Mouse (Mus musculus) limb, embryonic 12.5 days (tissue): ENCODE results near the gene A2m. TPM values are rescaled to one million over a fixed set of nuclear protein-coding genes. Genes with fewer than 3 reads are reported as not detected.

Experiments used
- ATAC-seq: fragments of 200-750 bp; cut with Nextera tagmentation; 2 replicates; pipeline ENCODE4 v1.8.0; 2017; ENCODE audit warnings: low read depth, moderate TSS enrichment; ENCODE audit not compliant: insufficient number of reproducible peaks, insufficient read depth, low FRiP score, low TSS enrichment
- H3K27ac ChIP-seq: fragments of 300-500 bp; sonication (generic); 2 replicates; pipeline ENCODE4 v1.5.1; 2016; ENCODE audit warnings: mild to moderate bottlenecking, moderate library complexity
- H3K27me3 ChIP-seq: fragments of 300-500 bp; sonication (generic); 2 replicates; pipeline ENCODE4 v1.6.1; 2016; ENCODE audit warnings: mild to moderate bottlenecking, moderate library complexity
- H3K36me3 ChIP-seq: fragments of 300-500 bp; sonication (generic); 2 replicates; pipeline ENCODE4 v1.6.1; 2016; ENCODE audit warnings: mild to moderate bottlenecking, moderate library complexity
- H3K4me1 ChIP-seq: fragments of 300-500 bp; sonication (generic); replicated peaks from 2 replicates; pipeline ENCODE4 v1.6.1; 2016
- H3K4me2 ChIP-seq: fragments of 300-500 bp; sonication (generic); 2 replicates; pipeline ENCODE4 v1.6.1; 2016; ENCODE audit warnings: mild to moderate bottlenecking, moderate library complexity
- H3K4me3 ChIP-seq: fragments of 300-500 bp; sonication (generic); replicated peaks from 2 replicates; pipeline ENCODE4 v1.5.1; 2016; ENCODE audit warnings: mild to moderate bottlenecking
- H3K9ac ChIP-seq: fragments of 300-500 bp; sonication (generic); replicated peaks from 2 replicates; pipeline ENCODE4 v1.6.1; 2016; ENCODE audit warnings: mild to moderate bottlenecking, moderate library complexity
- H3K9me3 ChIP-seq: fragments of 300-500 bp; sonication (generic); 2 replicates; pipeline ENCODE4 v1.6.1; 2016; ENCODE audit warnings: mild to moderate bottlenecking, moderate library complexity
- WGBS: fragments of 180-500 bp; shearing (Covaris S2); methylation state at CpG from one replicate; pipeline ENCODE4 v1.1.7; 2016; 5-methylcytosine and 5-hydroxymethylcytosine counted together
- polyA plus RNA-seq: library from polyadenylated mRNA; unstranded; fragments of >200 nt; fragmentation: Nextera tagmentation; extraction: Ambion mirVana; gene quantifications from 2 replicates; pipeline ENCODE4 v1.2.1, GENCODE M21; 2016

A2m gene
- polyA plus RNA-seq, result 3.4 and 3.9 TPM in 2 replicates

DNA sequence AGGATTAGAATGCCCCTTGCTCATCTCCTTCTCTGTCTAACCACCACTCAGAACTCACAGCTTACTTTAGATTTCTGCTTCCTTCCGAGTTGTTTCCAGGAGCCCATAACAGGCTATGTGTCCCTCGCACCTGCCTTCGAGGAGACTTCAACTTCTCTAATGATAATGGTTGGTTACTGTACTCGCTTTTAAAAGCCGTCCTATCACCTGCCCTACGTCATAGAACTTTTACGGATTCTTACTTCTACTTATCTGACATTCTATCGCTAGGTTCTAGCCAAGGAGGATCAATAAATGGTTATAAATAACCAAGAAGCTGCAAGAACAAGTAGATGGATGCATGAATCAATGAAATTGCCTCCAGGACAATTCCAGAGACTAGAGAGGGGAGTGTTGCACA lies at the start of gene A2m:
TSS of gene A2m (plus strand) at position 301 of the 400 bp plus-strand sequence.
- no peaks in the 10 kb centered on the region for H3K27me3 ChIP-seq
- 0 out of 2 replicates have a peak within 1 kb of the TSS, but pooled peaks have one; percentile 4 for H3K27ac ChIP-seq
- H3K36me3 ChIP-seq, result no peaks in the 10 kb centered on the region
- no peak for ATAC-seq
- peak within 1 kb of the TSS; percentile 45 for H3K4me2 ChIP-seq
- no peaks in the 10 kb centered on the region for H3K9me3 ChIP-seq
- WGBS, result 87% methylated on average over 8 of the region's 8 CpGs
- peak within 1 kb of the TSS; percentile 21 for H3K4me3 ChIP-seq
- no peak within 1 kb of the TSS; the same call in 1 of the 2 replicates for H3K9ac ChIP-seq
- H3K4me1 ChIP-seq, result no peaks in the 10 kb centered on the region

GRCm38 (mm10) chr6:121590131-121590530 lies 45.0 kb upstream of the A2m start:
- no peaks in the 10 kb centered on the region for H3K4me1 ChIP-seq
- H3K9me3 ChIP-seq, result no peaks in the 10 kb centered on the region
- H3K4me3 ChIP-seq, result no peak overlapping the region
- no peak for ATAC-seq
- H3K27me3 ChIP-seq, result no peaks in the 10 kb centered on the region
- no peak overlapping the region for H3K27ac ChIP-seq
- H3K9ac ChIP-seq, result no peak overlapping the region
- H3K4me2 ChIP-seq, result no peak overlapping the region
- 40% methylated on average over 1 of the region's 1 CpGs for WGBS
- H3K36me3 ChIP-seq, result no peaks in the 10 kb centered on the region

- Histone ChIP-seq H3K36me3 (no peaks in the 10 kb centered on the region), H3K9me3 (no peaks in the 10 kb centered on the region), H3K9ac (no peak overlapping the region), H3K4me1 (no peaks in the 10 kb centered on the region), H3K4me3 (no peak overlapping the region), H3K27me3 (no peaks in the 10 kb centered on the region), H3K27ac (no peak overlapping the region), H3K4me2 (no peak overlapping the region)
- 76% methylated on average over 1 of the region's 1 CpGs for WGBS
- no peak for ATAC-seq
These were observed 34.2 kb upstream of the A2m start for GRCm38 (mm10) chr6:121600927-121601326.

- ATAC-seq, result no peak
- Histone ChIP-seq H3K4me3 (no peak overlapping the region), H3K27me3 (no peaks in the 10 kb centered on the region), H3K27ac (no peak overlapping the region; the same call in 1 of the 2 replicates), H3K4me1 (no peaks in the 10 kb centered on the region), H3K9ac (no peak overlapping the region), H3K9me3 (no peaks in the 10 kb centered on the region), H3K4me2 (no peak overlapping the region), H3K36me3 (no peaks in the 10 kb centered on the region)
These were observed 27.3 kb upstream of the A2m start for GRCm38 (mm10) chr6:121607861-121608260.

GRCm38 (mm10) chr6:121611796-121612195 lies 23.4 kb upstream of the A2m start:
- ATAC-seq, result no peak
- Histone ChIP-seq H3K36me3 (no peaks in the 10 kb centered on the region), H3K9ac (no peak overlapping the region), H3K4me1 (no peaks in the 10 kb centered on the region), H3K9me3 (no peaks in the 10 kb centered on the region), H3K4me2 (no peak overlapping the region), H3K27me3 (no peaks in the 10 kb centered on the region), H3K4me3 (no peak overlapping the region), H3K27ac (no peak overlapping the region)
- 48% methylated on average over 3 of the region's 3 CpGs for WGBS

GRCm38 (mm10) chr6:121617476-121617875 lies 17.7 kb upstream of the A2m start:
- H3K4me3 ChIP-seq, result no peak overlapping the region
- no peak overlapping the region for H3K9ac ChIP-seq
- no peaks in the 10 kb centered on the region for H3K27me3 ChIP-seq
- H3K4me2 ChIP-seq, result no peak overlapping the region
- no peaks in the 10 kb centered on the region for H3K9me3 ChIP-seq
- no peak for ATAC-seq
- H3K36me3 ChIP-seq, result no peaks in the 10 kb centered on the region
- 20% methylated on average over 3 of the region's 3 CpGs for WGBS
- no peaks in the 10 kb centered on the region; the same call in 1 of the 2 replicates for H3K4me1 ChIP-seq
- H3K27ac ChIP-seq, result no peak overlapping the region

GRCm38 (mm10) chr6:121622525-121622924 lies 12.7 kb upstream of the A2m start:
- no peak for ATAC-seq
- no peaks in the 10 kb centered on the region for H3K27me3 ChIP-seq
- no peaks in the 10 kb centered on the region for H3K36me3 ChIP-seq
- H3K9me3 ChIP-seq, result no peaks in the 10 kb centered on the region
- H3K4me1 ChIP-seq, result no peaks in the 10 kb centered on the region; the same call in 1 of the 2 replicates
- no peak overlapping the region for H3K27ac ChIP-seq
- no peak overlapping the region for H3K4me3 ChIP-seq
- no peak overlapping the region for H3K4me2 ChIP-seq
- WGBS, result 72% methylated on average over 2 of the region's 2 CpGs
- no peak overlapping the region for H3K9ac ChIP-seq

DNA sequence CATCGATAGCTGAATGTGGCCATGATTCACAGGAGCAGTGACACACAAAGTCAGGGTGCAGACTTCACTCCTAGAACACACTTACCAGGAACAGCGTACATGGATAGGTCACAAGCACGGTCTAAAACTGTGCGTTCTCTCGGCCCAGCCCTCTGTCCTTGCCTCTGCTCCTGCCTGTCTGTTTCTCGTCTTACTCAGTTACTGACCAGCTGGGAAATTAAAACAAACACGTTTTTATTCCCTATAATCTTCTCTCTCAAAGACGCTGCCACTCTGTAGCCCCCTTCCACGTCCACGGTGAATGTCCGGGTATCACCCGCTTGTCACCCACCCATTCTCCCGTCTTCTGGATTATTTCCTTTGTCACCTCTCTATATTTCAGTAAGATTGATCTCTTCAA lies 656 bp upstream of the A2m start:
- ATAC-seq, result no peak
- Histone ChIP-seq H3K9me3 (no peaks in the 10 kb centered on the region), H3K36me3 (no peaks in the 10 kb centered on the region), H3K4me1 (no peaks in the 10 kb centered on the region), H3K27ac (no peak overlapping the region), H3K27me3 (no peaks in the 10 kb centered on the region), H3K9ac (no peak overlapping the region), H3K4me3 (no peak overlapping the region), H3K4me2 (no peak overlapping the region)
- 70% methylated on average over 13 of the region's 13 CpGs for WGBS

DNA sequence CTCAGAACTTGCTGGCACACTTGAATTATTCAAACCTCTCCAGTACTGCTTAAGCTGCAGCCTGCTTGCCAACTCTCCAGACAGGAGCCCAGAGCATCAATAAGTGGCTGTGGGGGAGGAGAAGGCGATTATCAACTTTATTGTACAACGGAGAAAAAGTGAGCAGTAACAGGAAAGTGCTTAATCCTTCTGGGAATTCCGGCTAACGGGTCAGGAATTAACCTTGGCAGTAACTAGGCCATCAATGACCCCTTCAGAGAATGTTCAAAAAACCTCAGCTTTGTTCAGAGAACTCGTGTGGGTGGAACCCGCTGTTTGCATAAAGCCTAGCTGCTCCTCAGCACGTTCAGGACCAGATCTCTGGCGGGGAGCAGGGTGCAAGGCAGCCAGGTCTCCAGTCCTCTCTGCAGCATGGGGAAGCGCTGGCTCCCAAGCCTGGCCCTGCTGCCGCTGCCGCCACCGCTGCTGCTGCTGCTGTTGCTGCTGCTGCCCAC lies 749 bp downstream of the A2m start:
- Histone ChIP-seq H3K27ac (0 out of 2 replicates have a peak overlapping the region, but pooled peaks have one; percentile 4), H3K4me1 (no peaks in the 10 kb centered on the region), H3K4me3 (peak overlapping the region; percentile 21), H3K9me3 (no peaks in the 10 kb centered on the region), H3K27me3 (no peaks in the 10 kb centered on the region), H3K4me2 (peak overlapping the region; percentile 45), H3K9ac (no peak overlapping the region; the same call in 1 of the 2 replicates), H3K36me3 (no peaks in the 10 kb centered on the region)
- ATAC-seq, result no peak; the same call in 1 of the 2 replicates
- WGBS, result 4% methylated on average over 12 of the region's 12 CpGs

DNA sequence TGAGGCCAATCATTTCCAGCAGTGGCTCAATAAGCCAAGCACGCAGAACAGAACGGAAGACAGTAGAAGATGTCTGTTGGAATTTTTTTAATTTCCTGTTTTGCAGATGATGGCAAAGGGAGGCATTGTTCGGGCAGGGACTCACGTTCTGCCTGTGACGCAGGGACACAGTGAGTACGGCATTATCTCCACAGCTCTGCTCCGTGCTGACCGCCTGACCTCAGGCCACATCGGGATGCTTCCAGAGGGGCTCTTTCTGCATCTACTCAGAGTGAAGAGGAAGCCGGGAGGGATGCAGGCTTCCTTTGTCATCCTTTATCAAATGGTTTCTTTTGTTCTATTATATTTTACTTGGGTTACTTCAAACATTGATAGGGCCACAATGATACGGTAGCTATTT lies 13.3 kb downstream of the A2m start:
- Histone ChIP-seq H3K27ac (no peak overlapping the region), H3K4me3 (no peak overlapping the region), H3K4me2 (no peak overlapping the region), H3K27me3 (no peaks in the 10 kb centered on the region), H3K9me3 (no peaks in the 10 kb centered on the region), H3K4me1 (no peaks in the 10 kb centered on the region), H3K9ac (no peak overlapping the region), H3K36me3 (no peaks in the 10 kb centered on the region)
- no peak for ATAC-seq
- 88% methylated on average over 11 of the region's 11 CpGs for WGBS
